Mouse (Mus musculus) right cerebral cortex, postnatal 36 days (tissue): ENCODE results near the gene Tsnaxip1.
A peak's percentile ranks its signal among the peaks of the same experiment; 100 is the strongest.
"Not testable (repeated sequence)": the region's sequence is repeated elsewhere in the genome, so short reads cannot be mapped to it uniquely, and the experiment has no call there.

ENCODE experiments used
- DNase-seq, 2 experiments: peaks; one replicate each; pipeline ENCODE4 v3.0.0; 2022; ENCODE audit warnings: low spot score in 2 of 2, mixed read lengths in 1 of 2

The Tsnaxip1 gene

DNA sequence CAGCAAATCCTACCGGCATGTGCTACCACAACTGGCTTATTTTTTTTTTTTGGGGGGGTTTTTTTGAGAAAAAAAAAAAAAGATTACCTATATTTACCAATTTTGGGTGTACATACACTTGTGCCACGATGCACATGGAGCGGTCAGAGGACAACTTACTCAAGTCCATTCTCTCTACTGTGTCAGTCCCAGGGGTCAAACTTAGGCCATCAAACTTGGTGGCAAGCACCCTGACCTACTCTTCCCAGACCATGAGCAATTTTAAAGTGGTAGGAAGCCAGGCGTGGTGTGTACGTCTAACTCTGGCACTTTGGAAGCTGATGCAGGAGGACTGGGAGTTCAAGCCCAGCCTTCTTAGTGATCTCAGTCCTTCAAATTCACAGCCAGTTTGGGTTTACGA, 14.3 kb upstream of the Tsnaxip1 start:
- no peak for DNase-seq

DNA sequence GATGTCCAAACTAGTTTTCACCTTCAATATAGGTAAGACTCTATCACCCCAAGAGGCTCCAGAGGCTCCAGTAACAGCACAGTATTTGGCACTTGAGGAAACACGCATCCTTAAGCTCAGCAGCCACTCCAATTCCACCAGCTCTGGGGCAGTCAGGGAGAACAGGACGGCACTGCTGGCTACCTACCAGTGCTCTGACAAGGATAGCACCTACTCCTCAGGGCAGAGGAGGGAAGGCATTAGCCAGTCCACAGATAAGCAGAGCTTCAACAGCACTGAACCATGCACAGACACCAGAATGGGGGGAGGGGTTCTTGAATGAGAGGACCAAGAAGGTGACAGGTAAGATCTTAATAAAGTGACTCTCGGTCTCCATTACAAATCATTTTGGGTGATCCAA, 7.9 kb upstream of the Tsnaxip1 start:
- no peak for DNase-seq

DNA sequence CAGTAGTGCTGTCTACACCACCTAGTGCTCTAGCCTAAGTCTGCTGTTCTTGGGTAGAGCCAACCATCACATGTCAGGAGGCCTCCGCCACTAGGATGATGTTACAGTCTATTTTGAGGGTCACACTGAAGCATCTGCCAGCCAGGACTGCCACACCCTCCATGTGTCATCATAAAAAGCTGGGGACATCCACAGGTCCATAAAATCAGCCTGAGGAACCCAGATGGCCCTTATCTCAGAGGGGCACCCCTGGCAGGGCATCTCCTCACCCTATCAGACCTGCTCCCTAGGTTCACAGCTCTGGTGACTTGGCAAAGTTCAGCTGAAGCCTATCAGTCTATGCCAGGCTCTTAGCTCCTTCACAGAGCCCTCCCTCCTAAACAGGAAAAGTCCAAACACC, 6.6 kb upstream of the Tsnaxip1 start:
- DNase-seq: no peak

DNA sequence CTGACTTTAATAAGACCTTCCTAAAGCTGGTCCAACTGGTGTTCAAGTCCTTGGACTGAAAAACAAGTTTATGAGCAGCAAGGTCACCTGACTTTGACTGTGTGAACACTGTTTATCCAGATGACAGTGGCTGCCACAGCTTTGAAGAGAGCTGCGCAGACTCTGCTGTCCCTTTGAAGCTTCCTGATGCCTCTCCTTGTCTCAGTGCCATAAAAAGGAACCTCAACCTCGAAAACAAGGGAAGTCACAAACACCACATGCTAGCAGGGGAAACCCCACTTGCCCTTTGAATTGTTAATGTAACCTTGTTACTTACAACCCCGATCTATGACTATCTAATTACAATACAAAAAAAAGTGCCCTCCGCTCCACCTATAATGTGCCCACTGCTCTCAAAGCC, 2.0 kb upstream of the Tsnaxip1 start:
- DNase-seq: no peak

DNA sequence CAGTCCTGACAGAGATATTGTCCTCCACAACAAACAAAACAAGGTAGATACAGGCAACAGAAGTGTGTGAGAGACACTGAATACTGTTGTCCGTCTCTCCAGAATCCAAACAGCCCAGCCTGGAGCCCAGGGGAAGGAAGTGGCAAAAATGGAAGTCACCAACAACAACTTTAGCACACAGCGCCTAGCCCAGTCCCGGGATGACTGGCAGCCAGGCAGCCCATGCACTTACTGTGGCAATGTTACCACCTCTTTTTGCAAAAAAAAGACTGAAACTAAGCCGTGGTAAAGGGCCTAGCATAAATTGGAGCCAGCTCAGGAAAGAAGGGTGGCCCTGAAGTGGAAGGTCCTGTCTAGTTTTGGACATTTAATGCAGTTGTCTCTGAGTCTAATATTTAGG, 1.2 kb upstream of the Tsnaxip1 start:
- no peak for DNase-seq

DNA sequence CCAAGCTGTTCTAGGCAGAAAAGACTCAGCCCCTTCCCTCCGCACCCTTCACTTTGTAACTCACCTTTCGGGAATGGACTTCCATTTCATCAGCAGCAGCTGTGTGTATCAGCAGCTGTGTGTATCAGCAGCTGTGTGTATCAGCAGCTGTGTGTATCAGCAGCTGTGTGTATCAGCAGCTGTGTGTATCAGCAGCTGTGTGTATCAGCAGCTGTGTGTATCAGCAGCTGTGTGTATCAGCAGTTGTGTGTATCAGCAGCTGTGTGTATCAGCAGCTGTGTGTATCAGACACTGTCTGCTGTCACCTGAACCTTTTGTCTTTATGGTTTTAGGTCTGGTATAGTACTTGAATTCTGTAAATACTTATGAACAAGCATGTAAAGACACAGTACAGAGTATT, 6.2 kb downstream of the Tsnaxip1 start:
- not testable (repeated sequence) for DNase-seq

DNA sequence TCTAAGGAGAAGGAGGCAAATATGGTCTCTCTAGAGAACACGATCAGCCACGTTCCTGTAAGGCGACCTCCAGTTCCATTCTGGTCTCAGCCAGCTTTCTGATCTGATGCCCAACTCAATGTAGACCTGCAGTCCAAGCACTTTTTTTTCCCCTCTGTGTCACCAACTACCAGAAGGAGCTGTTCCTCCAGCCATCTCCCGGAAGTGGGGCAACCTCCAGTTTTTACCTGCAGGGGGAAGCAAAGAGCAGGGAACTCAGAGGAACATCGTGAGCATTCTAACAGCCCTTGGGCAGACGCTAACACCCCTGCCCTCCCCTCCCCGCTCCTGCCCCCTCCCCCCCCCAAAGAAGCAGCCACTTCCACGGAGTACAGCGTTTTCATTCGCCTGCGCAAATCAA, 7.8 kb downstream of the Tsnaxip1 start:
- peak; percentile 34 for DNase-seq

DNA sequence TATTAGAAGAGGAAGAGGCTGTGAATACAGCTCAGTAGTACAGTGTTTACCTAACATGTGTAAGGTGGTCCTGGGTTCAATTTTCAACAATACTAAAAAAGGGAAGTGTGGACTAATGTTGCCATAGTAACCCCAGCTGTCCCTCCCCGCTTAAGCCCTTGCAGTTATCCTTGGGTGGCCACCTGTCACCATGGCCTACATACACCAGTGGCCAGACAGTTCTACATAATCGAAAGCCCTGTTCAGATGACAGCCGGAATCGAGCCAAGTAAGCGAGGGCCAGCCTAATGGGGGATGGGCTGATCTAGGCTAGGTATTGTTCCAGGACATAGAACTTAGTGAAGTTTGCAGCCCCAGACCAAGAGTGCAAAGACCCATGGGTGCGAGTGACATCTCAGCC, 9.5 kb downstream of the Tsnaxip1 start:
- DNase-seq: no peak

DNA sequence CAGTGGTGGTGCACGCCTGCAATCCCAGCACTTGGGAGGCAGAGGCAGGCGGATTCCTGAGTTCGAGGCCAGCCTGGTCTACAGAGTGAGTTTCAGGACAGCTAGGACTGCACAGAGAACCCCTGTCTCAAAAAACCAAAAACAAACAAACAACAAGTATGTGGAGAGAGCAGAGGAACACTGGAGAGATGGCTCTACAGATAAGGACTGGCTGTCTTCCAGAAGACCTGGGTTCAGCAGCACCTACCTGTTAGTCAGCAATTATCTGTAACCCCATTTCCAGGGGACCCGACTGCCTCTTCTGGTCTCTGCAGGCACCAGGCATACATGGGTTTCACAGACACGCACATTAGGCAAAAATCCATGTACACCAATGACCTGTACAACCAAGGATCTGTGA, 11.7 kb downstream of the Tsnaxip1 start:
- DNase-seq: no peak

DNA sequence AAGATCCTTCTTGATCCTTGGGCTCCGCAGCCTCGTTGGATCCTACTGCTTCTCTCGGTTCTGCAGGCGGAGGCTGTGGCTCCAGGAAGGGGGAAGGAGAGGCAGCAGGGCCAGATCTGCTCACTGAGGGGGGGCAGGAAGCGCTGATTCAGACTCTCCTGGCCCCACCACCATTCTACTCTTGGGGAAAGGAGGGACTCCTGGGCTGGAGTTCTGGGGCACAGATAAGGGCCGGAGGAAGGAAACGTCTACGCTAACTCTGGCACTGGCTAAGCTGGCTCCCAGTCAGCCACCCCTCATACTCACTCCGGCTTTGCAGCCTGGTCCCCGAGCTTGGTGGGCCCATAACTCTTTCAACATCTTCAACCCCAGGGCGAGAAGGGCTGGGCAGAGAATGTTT, 19.1 kb downstream of the Tsnaxip1 start:
- DNase-seq: no peak

DNA sequence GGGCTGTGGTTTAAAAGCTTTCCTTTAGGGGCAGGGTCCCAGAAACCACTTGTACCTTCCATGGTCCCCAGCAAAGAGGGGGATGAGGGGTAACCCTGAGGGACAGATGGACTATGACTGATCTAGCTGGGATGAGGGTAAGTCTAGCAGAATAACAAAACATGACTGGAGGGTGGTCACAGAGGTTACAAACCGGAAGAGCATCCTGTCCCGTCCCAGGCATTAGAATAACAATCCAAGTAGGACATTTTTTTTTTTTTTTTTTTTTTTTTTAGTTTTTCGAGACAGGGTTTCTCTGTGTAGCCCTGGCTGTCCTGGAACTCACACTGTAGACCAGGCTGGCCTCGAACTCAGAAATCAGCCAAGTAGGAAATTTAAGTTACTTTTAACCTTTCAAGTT, 22.5 kb downstream of the Tsnaxip1 start:
- DNase-seq: no peak

DNA sequence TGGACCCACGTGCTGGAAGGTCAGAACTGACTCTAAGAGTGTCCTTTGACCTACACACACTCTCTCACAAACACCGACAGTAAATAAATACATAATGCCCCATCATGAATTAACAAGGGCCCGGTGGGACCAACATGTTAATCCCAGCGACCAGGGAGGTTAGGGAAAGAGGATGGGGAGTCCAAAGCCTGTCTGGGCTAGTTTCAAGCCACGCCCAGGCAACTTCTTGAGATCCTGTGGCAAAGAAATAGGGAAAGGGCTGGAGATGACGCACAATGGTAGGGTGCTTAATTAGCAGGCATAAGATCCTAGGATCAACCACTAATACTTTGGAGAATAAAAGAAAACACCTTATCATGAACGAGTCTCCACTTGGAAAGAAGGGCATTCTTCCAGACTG, 23.1 kb downstream of the Tsnaxip1 start:
- no peak for DNase-seq

DNA sequence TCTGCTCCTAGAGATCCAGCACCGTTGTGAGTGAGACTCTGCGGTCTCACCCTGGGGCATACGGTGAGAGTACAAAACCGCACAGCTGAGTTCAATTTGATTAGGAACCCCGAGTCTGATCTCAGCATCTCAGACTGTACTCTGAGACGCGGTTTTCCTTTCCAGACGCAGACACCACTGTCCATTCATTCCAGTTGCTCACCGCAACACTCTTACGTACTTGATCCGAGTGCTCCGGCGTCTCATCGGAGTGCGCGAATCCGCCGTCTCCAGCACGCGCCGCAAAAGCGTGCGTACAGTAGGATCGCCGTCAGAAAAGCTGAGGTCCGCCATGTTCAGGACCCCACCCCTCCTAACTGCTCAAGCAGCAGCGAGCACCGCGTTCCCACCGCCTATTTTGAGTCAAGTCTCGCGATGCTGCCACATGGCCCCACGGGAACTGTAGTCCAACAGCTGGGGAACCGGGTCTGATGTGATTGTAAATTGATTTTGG, 24.2 kb downstream of the Tsnaxip1 start:
- peak; percentile 85 to 87 for DNase-seq

DNA sequence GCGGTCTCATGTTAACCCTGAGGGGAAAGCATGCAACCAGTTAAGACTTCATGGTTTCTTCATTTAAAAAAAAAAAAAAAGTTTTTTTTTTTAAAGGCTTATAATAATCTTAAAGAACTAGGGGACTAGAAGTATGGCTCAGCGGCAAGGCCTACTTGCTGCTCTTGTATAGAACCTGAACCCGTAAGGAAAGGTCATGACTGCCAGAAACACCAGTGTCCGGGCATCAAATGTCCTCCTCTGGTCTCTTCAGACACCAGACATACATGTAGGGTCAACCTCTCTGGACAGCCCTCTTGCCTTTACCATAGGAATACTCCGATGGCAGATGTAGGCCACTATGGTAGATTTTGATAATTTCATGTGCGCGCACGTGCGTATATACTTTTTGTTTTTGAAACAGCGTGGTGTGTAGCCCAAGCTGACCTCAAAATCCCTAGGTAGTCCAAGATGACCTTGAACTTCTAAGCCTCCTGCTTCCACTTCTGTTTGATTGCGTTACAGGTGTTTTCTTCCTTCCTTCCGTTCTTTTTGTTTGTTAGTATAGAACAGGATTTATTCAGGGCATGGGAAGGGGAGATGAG, 24.7 kb downstream of the Tsnaxip1 start:
- no peak for DNase-seq

DNA sequence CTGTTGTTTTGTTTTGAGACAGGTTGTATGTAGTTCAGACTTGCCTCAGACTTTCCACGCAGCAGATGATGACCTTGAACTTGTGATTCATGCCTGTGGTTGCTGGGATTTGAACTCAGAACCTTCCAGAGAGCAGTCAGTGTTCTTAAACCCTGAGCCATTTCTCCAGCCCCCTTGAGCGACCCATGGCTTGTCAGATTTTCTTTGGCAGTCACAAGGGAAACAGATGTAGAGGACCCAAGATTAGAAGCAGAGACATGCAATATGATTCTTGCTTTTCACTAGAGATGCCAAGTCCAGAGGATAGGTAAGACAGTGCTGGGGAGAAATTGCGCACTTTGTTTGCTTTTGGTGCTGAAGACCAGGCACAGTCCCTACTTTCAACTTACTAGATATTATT, 25.6 kb downstream of the Tsnaxip1 start, which contains the start of gene Cenpt:
TSS of gene Cenpt (minus strand) at position 101 of the 400 bp plus-strand sequence.
- no peak for DNase-seq

DNA sequence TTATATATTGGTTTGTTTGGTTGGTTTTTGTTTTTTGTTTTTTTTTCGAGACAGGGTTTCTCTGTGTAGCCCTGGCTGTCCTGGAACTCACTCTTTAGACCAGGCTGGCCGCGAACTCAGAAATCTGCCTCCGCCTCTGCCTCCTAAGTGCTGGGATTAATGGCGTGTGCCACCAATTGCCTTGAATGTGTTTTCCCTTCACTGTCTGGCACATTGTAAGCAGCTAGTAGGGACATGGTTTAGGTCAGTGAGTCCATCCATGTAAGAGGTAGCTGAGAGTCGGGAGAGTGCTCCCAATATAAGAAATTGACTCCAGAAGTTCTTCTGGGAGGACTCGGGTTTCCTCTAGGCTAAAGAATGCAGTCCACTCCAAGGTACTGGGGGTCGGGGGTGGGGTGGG, 26.8 kb downstream of the Tsnaxip1 start:
- DNase-seq: no peak

DNA sequence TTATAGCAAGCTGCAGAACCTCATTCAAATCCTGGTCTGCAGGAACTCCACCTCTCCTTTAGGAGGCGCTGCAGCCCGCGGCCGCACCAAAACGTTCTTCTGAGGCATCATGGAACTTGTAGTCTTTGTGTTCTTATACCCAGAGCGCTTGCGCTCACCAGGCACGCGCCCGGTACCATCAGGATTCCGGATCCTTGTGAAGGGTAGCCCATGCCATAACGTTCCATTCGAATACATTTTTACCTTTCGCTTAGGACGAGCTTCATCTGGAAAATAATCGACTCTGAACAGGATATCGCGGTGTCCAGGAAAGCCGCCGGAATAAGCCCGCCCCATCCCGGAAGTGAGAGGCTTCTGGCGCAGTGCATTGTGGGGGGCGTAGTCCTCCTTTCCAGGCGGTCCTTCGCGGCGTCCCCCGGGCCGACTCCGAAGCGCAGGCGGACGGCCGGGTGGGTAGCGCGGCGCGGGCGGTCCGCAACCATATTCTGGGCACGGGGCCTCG, 27.2 kb downstream of the Tsnaxip1 start, which contains the start of gene Thap11:
TSS of gene Thap11 (plus strand) at position 418 of the 502 bp plus-strand sequence.
- peak; percentile 84 to 88 for DNase-seq

DNA sequence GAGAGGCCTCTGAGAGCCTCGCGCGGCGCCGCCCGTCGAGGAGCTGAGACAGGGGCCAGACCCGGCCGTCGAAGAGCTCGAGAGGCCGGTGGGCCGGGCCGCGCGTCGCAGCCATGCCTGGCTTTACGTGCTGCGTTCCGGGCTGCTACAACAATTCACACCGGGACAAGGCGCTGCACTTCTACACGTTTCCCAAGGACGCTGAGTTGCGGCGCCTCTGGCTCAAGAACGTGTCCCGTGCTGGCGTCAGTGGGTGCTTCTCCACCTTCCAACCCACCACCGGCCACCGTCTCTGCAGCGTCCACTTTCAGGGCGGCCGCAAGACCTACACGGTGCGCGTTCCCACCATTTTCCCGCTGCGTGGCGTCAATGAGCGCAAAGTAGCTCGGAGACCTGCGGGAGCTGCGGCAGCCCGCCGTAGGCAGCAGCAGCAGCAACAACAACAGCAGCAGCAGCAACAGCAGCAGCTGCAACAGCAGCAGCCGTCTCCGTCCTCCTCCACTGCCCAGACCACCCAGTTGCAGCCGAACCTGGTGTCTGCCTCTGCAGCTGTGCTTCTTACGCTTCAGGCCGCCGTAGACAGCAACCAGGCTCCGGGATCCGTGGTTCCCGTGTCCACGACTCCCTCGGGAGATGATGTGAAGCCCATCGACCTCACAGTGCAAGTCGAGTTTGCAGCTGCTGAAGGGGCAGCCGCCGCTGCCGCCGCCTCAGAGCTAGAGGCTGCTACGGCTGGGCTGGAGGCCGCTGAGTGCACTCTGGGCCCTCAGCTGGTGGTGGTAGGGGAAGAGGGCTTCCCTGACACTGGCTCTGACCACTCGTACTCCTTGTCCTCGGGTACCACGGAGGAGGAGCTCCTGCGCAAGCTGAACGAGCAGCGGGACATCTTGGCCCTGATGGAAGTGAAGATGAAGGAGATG, 28.0 kb downstream of the Tsnaxip1 start:
- DNase-seq: peak; percentile 44 to 49

DNA sequence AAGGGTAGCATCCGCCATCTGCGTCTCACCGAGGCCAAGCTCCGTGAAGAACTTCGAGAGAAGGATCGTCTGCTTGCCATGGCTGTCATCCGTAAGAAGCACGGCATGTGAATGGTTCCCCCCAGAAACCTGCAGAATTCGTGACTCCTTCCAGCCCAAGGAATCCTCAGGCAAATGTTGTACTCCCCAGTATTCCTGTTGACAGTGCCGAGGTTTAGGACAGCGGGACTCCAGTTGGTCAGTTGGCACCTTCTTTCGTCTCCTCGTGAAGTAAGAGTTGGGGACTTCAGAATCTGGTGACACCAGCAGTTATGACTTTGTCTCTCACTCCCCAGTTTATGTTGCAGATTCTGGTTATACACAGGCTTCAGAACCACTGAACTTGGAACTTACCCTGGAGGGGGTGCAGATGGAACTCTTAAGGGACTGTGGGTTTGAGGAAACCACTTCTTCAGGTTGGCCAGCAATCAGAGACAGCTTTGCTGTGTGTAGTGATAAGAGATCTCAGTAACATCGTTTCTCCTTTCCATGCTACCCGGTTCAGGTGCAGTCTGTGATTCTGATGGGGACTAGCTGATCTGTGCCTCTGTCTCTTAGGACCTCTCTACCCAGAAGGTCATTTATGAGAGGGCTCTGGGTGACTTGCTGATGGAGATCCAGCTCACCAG, 28.8 kb downstream of the Tsnaxip1 start:
- DNase-seq: no peak

DNA sequence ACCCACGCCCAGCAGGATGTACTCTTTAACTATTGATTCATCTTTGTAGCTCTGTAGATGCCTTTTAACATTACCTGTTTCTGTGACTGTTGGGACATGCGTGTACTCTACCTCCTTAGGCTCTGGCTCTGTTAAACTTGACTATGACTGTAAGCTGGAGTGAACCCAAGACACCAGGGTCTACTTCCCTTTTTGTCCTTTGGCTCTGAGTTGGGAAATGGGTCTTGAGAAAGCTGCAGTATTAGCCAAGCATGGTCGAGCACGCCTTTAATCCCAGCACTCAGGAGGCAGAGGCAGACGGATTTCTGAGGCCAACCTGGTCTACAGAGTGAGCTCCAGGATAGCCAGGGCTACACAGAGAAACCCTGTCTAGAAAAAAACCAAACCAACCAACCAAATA, 31.0 kb downstream of the Tsnaxip1 start:
- no peak for DNase-seq

DNA sequence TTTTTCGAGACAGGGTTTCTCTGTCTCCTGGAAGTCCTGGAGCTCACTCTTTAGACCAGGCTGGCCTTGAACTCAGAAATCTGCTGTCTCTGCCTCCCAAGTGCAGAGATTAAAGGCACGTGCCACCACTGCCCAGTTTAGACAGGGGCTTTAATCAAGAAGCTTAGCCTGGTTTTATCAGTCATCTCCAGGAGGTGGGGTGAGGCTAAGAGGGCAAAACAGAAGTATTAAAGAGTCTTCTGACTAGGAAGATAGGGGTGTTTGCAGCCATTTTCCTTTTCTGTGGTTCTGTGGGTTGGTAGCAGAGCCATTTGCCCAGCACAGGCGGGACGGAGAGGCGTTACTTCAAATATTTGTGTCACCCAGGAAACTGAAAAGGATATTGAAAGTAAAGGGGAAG, 31.8 kb downstream of the Tsnaxip1 start:
- DNase-seq: no peak
